Mouse (Mus musculus): ENCODE results near the gene Elfn1.

The Elfn1 gene

DNA sequence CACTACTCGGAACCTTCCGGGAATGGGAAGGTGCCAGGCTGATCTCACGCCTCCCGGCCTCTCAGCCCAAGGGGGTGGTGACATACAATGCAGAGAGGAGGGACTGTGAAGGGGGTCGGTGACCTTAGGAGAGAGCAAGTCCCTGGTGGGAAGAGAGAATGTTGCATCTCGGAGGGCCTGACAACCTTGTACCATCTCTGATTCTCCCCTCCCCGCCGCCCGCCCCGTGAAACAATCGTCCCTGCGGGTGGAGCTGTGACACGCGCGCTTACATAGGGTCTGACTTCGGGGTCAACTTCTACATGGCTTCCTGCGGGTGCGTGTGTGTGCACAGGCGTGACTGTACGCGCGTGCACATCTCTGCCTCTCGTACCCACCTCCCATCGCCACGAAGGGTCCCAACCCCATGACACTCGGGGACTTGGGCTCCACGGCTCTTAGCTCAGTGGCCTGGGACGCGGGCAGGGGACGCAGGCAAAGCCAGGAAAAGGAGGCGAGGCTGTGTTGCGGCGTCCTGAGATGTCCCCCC, at the start of gene Elfn1:
Gene Elfn1 (plus strand): TSS at position 230 of the 529 bp plus-strand sequence.
- no peak for DNase-seq (ENCODE audit: low read depth)

GRCm38 (mm10) chr5:139860328-139861104, 47.2 kb upstream of the Elfn1 start:
- no peak for DNase-seq (ENCODE audit: low read depth)

DNA sequence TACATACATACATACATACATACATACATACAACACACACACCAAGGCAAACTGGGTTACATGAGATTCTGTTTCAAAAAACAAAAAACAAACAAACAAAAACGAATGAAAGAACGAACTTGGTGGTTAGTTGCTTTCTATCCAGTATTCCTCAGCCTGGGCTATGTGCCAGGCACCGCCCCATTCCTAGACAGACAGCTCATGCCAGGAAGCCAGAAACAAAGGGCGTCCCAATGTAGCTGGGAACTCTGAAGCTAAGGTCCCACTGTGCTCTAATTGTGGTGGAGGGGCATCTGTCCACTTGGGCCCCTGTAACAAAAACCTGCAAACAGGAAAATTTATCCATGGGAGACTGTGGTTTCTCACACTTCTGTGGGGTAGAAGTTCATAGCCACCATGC, 45.0 kb upstream of the Elfn1 start:
- DNase-seq (ENCODE audit: low read depth): no peak

DNA sequence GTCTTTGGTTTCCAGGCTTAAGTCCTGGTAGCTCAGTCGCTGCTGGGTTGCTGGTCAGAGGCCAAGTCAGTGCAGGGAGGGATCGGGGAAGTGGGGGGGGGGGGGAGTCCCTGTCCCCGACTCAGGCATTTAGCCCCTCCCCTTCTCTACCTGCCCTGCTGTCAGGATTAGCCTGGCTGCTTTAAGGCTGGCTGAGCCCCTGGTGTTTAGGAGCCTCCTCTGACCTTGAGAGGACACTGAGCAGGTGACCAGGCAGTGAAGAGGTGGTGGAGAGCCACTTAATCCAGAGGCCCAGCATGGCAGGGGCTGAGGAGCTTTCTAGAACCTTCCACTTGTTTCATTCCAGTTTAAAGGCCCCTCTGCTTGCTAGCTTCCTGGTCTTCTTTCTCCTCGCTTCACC, 36.9 kb upstream of the Elfn1 start:
- DNase-seq (ENCODE audit: low read depth): no peak

- no peak for DNase-seq (ENCODE audit: low read depth)
Observed at GRCm38 (mm10) chr5:139871526-139871925, 36.2 kb upstream of the Elfn1 start.

GRCm38 (mm10) chr5:139877563-139877962, 30.2 kb upstream of the Elfn1 start:
- no peak for DNase-seq (ENCODE audit: low read depth)

DNA sequence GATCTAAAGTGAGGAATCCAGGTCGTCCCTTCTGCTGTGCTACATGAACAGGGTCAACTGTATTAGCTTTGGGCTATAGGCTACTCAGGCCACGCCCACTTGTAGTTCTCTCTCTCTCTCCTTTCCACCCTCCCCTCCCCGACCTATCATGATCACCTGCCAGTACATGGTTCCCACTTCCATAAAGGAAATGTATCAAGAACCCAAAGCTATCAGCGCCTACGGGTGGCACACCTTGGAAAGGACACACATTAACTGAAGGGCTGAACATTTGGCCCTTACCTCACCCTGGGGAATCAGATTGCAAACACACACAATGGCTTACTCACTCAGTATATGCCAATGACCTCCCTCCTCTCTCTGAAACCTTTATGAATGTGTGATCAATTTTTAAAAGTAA, 28.0 kb upstream of the Elfn1 start:
- no peak for DNase-seq (ENCODE audit: low read depth)

DNA sequence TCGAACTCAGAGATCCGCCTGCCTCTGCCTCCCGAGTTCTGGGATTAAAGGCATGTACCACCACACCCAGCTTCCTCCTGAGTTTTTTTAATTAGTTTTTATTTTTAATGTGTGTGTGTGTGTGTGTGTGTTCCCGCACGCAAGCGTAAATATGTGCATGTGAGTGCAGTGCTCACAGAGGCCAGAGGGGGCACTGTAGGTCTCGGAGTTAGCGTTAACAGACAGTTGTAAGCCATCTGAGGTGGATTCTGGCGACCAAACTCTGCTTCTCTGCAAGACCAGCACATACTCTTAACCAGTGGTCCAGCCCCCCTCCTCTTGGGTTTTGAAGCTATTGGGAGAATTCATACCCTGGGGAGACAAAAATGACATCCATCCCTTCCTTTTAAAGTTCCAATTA, 26.6 kb upstream of the Elfn1 start:
- no peak for DNase-seq (ENCODE audit: low read depth)

DNA sequence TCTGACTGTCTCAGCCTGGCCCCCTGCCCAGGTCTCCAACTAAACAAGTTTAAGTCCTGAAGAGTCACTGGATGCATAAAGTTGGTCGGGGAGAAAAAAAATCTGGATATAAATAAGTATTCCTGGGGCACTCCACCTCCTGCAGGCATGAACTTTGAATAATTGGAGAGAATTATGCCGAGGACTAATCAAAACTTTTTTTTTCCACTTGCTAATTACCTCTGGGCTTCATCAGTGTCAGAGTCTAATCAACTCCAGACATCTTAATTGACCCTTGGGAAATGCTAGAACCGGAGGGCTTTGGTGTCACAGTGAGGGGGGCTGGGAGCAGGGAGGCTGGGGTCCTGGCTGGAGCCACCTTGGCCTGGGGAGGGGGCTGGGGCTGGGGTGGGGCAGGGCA, 19.1 kb upstream of the Elfn1 start:
- no peak for DNase-seq (ENCODE audit: low read depth)

DNA sequence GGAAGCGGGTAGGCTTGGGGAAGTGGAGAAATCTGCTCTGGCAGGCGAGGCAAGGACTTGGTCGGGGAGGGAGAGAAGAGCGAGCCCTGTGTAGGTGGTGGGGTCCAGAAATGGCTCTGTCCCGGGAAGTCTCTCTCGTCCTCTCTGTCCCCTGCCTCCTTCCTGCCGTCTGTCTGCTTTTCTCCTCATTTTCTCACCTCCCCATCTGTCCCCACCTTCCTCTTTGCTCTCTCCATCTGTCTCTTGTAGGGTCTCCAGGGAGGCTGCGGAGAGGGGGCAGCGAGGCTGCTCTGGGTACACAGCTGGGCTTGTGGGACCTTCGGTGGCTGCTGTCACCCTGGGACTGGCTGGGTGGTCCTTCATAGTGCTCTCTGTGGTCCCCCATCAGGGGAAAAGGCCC, 18.4 kb upstream of the Elfn1 start:
- DNase-seq (ENCODE audit: low read depth): no peak

DNA sequence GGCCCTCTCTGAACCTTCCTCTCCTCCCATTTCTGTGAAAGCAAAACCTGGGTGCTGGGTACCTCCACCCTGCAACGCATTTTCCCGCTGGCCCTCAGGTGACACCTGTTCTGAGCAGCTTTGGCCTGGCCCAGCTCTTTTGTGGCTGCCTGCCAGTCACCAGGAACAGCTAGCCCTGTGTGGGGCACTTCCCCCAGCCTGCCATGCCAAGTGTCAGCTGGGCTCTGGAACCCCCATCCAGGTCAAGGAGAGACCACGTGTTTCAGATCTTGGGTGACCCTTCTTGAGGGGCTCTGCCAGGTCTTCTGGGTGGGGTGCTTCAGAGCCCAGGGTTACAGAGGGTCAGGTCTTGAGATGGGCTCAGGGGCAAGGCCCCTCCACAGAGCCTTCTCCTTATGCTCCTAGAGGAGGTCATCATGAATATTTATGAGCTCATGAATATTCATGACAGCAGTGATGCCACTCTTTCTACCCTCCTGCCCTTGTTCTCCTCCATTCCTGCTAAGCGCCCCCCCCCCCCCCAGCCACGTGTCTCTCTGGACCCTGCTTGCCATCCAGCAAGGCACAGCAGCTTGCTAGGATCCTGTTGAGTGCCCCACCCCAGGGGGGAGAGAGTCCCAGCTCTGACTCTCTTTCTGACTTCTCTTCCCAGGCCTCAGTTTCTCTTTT, 15.3 kb upstream of the Elfn1 start:
- no peak for DNase-seq (ENCODE audit: low read depth)

GRCm38 (mm10) chr5:139892995-139893345, 14.8 kb upstream of the Elfn1 start:
- no peak for DNase-seq (ENCODE audit: low read depth)

GRCm38 (mm10) chr5:139894025-139894508, 13.7 kb upstream of the Elfn1 start:
- no peak for DNase-seq (ENCODE audit: low read depth)

DNA sequence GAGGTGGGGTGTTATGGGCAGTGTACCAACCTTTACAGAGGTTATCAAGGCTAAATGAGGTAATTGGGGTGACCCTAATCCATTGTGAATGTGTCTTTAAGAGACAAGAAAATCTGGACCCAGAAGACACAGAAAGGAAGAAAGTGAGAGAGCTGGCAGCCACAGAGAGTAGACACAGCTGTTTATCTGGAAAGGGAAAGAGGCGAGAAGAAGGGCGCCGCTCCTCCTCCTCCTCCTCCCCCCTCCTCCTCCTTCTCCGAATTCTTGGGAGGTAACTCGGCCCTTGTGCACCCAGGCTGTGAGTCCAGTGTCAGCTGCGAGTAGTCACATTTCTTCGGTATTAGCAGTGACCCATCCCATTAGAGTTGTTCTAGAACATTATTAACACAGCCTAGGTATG, 8.7 kb upstream of the Elfn1 start:
- DNase-seq (ENCODE audit: low read depth): no peak

DNA sequence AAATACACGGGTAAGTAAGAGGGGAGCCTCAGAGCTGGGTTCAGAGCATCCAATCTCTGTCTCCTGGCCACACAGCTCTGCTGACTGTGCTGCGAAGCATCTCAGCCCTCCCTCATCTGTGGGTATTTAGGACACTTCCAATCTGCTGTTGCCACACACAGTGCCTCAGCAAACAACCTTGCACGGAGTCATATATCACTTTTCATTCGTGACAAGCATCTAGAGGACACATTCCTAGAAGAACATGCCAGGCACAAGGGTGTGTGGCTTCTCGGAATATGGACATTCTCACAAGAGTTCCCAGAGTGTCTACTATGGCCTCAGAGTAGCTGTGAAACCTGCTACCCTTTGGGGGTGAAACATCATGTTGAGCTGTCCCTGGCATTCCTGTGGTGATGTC, 2.6 kb upstream of the Elfn1 start:
- DNase-seq (ENCODE audit: low read depth): no peak

DNA sequence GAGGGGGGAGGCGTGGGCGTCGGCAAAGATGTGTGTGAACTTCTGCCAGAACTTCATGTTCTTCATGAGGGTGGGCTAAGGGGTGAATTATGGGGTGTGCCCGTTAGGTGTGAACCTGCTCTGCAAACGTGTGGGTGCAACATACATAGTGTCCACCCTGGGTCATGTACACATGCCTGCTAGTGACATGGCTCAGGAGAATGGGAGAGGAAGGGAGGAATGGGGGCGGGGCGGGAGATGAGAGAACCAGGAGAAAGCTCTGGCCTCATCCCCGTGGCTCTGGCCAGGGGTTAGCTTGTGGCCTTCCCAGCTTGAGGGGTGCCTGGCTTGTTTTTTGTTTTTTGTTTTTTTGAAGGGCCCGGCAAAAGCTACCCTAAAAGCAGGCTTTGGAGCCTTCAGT, 1.2 kb upstream of the Elfn1 start:
- no peak for DNase-seq (ENCODE audit: low read depth)

- DNase-seq (ENCODE audit: low read depth): no peak
Observed at GRCm38 (mm10) chr5:139907241-139907640, 502 bp upstream of the Elfn1 start.

- no peak for DNase-seq (ENCODE audit: low read depth)
Observed at GRCm38 (mm10) chr5:139908243-139908810, 584 bp downstream of the Elfn1 start.

DNA sequence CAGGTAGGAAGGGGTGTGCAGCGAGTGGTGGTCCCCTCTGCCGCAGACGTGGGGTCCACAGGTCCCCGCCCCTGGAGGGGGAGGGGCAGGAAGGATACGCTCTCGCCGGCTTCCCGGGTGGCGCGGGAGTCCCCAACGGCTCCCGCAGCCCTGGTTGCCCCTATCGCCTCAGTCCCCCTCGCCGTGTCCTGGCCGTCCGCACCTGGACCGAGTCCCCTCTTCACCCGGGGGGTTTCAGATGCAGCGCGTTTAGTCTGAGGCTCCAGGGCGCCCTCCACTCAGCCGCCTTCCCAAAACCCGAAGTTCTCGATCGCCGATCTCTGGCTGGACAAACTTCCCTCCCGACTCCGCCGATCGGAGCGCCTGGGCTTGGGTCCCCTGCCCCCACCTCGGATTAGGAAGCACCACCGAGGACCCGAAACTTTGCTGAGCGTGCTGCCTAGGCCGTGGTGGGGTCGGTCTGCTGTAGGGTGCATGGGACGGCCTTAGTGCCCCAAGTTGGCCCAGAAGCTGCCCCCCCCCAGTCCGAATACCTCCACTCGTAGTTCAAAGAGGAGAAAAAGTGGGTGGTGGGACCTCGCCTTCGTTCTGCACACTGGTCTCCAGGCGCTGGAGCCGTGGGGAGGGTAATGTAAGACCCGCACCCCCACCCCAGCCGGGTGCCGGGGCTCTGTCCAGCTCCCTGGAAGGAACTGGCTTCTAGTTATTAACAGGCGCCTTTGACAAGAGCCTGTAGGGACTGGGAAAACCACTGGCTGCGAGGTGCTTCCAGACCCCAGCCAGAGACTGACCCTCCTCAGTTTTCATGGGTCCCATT, 1.3 kb downstream of the Elfn1 start:
- DNase-seq (ENCODE audit: low read depth): no peak

- DNase-seq (ENCODE audit: low read depth): no peak
Observed at GRCm38 (mm10) chr5:139909710-139910550, 2.2 kb downstream of the Elfn1 start.

GRCm38 (mm10) chr5:139910755-139911300, 3.1 kb downstream of the Elfn1 start:
- no peak for DNase-seq (ENCODE audit: low read depth)

Data from c-Kit-positive CD71-positive TER-119-negative erythroid progenitor cells, embryonic 14.5 days (primary cell).